Mouse (Mus musculus) left cerebral cortex, adult 18-20 months (tissue): ENCODE measurements around the gene Cd5l. TPM values are rescaled to one million over a fixed set of nuclear protein-coding genes. Genes with fewer than 3 reads are reported as not detected.

ENCODE experiments used
- DNase-seq, 2 experiments: peaks; one replicate each; pipeline ENCODE4 v3.0.0; 2021 to 2022; ENCODE audit warnings: low spot score in 2 of 2, mixed read lengths in 1 of 2
- total RNA-seq, 2 experiments: library from RNA; stranded (reverse); gene quantifications; 2 replicates each; pipeline ENCODE4 v1.2.3; 2021

Gene Cd5l
- total RNA-seq, 2 experiments from 2014 or later = not detected

- no peak for DNase-seq
Observed at GRCm38 (mm10) chr3:87401321-87401720, 43.6 kb downstream of the Cd5l start.

GRCm38 (mm10) chr3:87408171-87408570, 50.5 kb downstream of the Cd5l start:
- DNase-seq = no peak

GRCm38 (mm10) chr3:87409196-87409935, 51.7 kb downstream of the Cd5l start:
- DNase-seq = no peak

GRCm38 (mm10) chr3:87410605-87411004, 52.9 kb downstream of the Cd5l start:
- DNase-seq = no peak

GRCm38 (mm10) chr3:87411150-87411549, 53.5 kb downstream of the Cd5l start:
- DNase-seq = peak; percentile 8 to 40

- DNase-seq = no peak
Observed at GRCm38 (mm10) chr3:87420645-87421044, 63.0 kb downstream of the Cd5l start.

Other genes with a start within 250 kb of the Cd5l start
- gene Kirrel, start 183.1 kb upstream of the Cd5l start, total RNA-seq = 1 to 10 TPM; 3.9 to 4.2 TPM
- gene Fcrls, start 94.1 kb upstream of the Cd5l start, total RNA-seq = 10 to 100 TPM; 21.5 to 23.6 TPM
- under 1 TPM; 0.26 to 0.30 TPM for gene Fcrl1, start 18.5 kb downstream of the Cd5l start, total RNA-seq
- gene Fcrl5, start 77.9 kb downstream of the Cd5l start, total RNA-seq = not detected
- 10 to 100 TPM; 28.0 to 28.1 TPM for gene Etv3, start 167.5 kb downstream of the Cd5l start, total RNA-seq